Mouse (Mus musculus): Measurements from ENCODE around the gene Cd4. TPM values are rescaled to one million over a fixed set of nuclear protein-coding genes. Genes with fewer than 3 reads are reported as not detected.
A peak's percentile ranks its signal among the peaks of the same experiment; 100 is the strongest.

Gene Cd4
- polyA plus RNA-seq, 1 experiment from 2014 or later, result not detected

DNA sequence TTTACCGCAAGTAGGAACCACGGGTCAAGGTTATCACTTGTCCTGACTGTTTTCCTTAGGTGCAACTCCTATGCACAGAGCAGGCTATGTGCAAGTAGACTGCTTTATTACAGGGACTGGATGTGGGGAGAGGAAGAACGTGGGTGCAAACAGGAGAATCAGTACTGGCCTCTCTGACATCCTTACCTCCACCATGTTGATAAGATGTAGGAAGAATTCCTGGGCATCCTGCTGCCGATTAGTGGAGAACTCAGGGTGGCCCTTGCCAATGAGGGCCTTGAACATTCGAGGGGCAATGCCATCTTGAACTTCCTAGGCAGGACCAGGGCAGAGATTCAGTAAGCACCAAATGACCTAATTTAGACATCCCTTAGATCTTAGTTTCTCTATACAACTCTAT is 67.1 kb downstream of the Cd4 start:
- no peak overlapping the region for H3K9ac ChIP-seq (ENCODE audit: low read depth, low read length)
- ATAC-seq (replicated peaks; ENCODE audit: low FRiP score) (no peak), DNase-seq (ENCODE audit: low spot score) (no peak)
- no peaks in the 10 kb centered on the region for H3K27me3 ChIP-seq (replicated peaks; ENCODE audit: control insufficient read depth, insufficient read depth, low read length)
- peaks cover 80% of the 10 kb centered on the region for H3K36me3 ChIP-seq (ENCODE audit: control insufficient read depth, insufficient read depth, low read length)
- no peak overlapping the region for H3K4me2 ChIP-seq
- H3K4me1 ChIP-seq (replicated peaks; ENCODE audit: control insufficient read depth, insufficient read depth, low read length), result no peaks in the 10 kb centered on the region
- H3K9me3 ChIP-seq (ENCODE audit: control insufficient read depth, low read length), result no peaks in the 10 kb centered on the region
- WGBS, result 88% methylated on average over 5 of the region's 5 CpGs
- no peak overlapping the region for H3K27ac ChIP-seq (ENCODE audit: low read depth, low read length)
- H3K4me3 ChIP-seq (ENCODE audit: low read depth, low read length), result no peak overlapping the region

DNA sequence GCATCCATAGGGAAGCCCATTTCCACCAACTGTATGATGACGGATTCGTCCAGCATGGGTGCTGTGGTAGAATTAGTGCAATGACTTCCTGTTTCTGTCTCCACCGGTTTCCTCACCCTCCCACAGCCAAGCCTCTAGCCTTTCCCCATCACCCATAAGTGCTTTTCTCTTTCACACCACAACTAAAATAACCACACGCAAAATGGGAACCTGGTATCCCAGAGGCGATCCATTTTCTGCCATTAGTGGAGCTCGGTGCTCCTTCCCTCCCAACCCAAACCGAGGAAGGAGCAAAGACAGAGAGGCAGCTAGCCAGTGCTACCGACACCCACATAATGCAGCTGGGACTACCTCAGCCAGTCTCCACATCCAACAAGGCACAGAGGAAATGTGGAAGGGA is 70.0 kb downstream of the Cd4 start:
- Histone ChIP-seq H3K9ac (ENCODE audit: low read depth, low read length) (no peak overlapping the region), H3K36me3 (ENCODE audit: control insufficient read depth, insufficient read depth, low read length) (peaks cover 58% of the 10 kb centered on the region)
- ATAC-seq (replicated peaks; ENCODE audit: low FRiP score), result no peak

DNA sequence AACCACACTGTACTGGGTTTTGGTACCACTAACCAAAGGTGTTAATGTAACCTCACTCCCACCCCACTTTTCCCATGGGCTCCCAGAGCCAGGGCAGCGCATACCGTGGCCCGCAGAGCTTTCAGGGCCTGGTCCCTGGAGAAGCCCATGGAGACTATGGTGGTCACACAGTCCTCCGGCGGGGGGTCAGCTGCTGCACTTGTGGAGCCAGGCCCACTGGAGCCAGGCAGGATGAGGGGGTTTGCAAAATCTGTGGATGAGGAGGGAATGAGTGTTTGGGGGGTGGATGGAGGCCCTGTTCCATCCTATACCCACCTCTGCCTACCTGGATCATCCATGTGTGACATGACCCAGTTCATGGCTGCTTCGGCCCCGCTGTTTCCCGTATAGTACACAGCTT is 70.5 kb downstream of the Cd4 start:
- 97% methylated on average over 8 of the region's 8 CpGs for WGBS
- peaks cover 12% of the 10 kb centered on the region for H3K4me1 ChIP-seq (replicated peaks; ENCODE audit: control insufficient read depth, insufficient read depth, low read length)
- DNase-seq (ENCODE audit: low spot score), result no peak
- H3K4me2 ChIP-seq, result no peak overlapping the region
- H3K4me3 ChIP-seq (ENCODE audit: low read depth, low read length), result no peak overlapping the region
- peaks cover 56% of the 10 kb centered on the region for H3K36me3 ChIP-seq (ENCODE audit: control insufficient read depth, insufficient read depth, low read length)
- no peak overlapping the region for H3K9ac ChIP-seq (ENCODE audit: low read depth, low read length)
- no peak for ATAC-seq (replicated peaks; ENCODE audit: low FRiP score)
- H3K27ac ChIP-seq (ENCODE audit: low read depth, low read length), result no peak overlapping the region
- no peaks in the 10 kb centered on the region for H3K27me3 ChIP-seq (replicated peaks; ENCODE audit: control insufficient read depth, insufficient read depth, low read length)
- H3K9me3 ChIP-seq (ENCODE audit: control insufficient read depth, low read length), result no peaks in the 10 kb centered on the region

More for the DNA sequence above, 70.0 kb downstream of the Cd4 start:
- no peaks in the 10 kb centered on the region for H3K27me3 ChIP-seq (replicated peaks; ENCODE audit: control insufficient read depth, insufficient read depth, low read length)
- H3K4me2 ChIP-seq, result no peak overlapping the region
- no peaks in the 10 kb centered on the region for H3K9me3 ChIP-seq (ENCODE audit: control insufficient read depth, low read length)
- H3K4me3 ChIP-seq (ENCODE audit: low read depth, low read length), result no peak overlapping the region
- H3K27ac ChIP-seq (ENCODE audit: low read depth, low read length), result no peak overlapping the region
- peaks cover 11% of the 10 kb centered on the region for H3K4me1 ChIP-seq (replicated peaks; ENCODE audit: control insufficient read depth, insufficient read depth, low read length)
- DNase-seq (ENCODE audit: low spot score), result no peak
- 75% methylated on average over 8 of the region's 8 CpGs for WGBS

DNA sequence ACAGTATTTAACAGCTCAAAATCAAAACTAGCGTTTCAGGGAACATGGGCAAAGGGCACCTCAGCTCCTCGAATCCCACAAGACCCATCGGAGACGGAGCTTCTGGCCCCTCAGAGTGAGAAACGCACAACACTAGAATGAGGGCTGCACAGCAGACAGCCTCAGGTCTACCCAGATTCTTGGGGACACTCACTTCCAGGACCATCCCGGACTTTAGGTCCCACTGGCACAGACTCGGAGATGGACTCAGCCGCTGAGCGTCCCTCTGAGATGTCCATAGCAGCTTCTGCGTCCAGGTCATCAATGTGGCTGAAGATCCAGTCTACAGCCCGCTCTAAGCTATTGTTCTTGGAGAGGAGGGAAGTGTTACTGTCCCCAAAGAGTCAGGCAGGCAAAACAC is 70.9 kb downstream of the Cd4 start:
- Histone ChIP-seq H3K9me3 (ENCODE audit: control insufficient read depth, low read length) (no peaks in the 10 kb centered on the region), H3K9ac (ENCODE audit: low read depth, low read length) (no peak overlapping the region), H3K27me3 (replicated peaks; ENCODE audit: control insufficient read depth, insufficient read depth, low read length) (no peaks in the 10 kb centered on the region), H3K27ac (ENCODE audit: low read depth, low read length) (no peak overlapping the region), H3K4me3 (ENCODE audit: low read depth, low read length) (no peak overlapping the region), H3K36me3 (ENCODE audit: control insufficient read depth, insufficient read depth, low read length) (peaks cover 56% of the 10 kb centered on the region), H3K4me2 (no peak overlapping the region), H3K4me1 (replicated peaks; ENCODE audit: control insufficient read depth, insufficient read depth, low read length) (peaks cover 16% of the 10 kb centered on the region)
- DNase-seq (ENCODE audit: low spot score) (no peak), ATAC-seq (replicated peaks; ENCODE audit: low FRiP score) (no peak)
- 95% methylated on average over 11 of the region's 11 CpGs for WGBS

DNA sequence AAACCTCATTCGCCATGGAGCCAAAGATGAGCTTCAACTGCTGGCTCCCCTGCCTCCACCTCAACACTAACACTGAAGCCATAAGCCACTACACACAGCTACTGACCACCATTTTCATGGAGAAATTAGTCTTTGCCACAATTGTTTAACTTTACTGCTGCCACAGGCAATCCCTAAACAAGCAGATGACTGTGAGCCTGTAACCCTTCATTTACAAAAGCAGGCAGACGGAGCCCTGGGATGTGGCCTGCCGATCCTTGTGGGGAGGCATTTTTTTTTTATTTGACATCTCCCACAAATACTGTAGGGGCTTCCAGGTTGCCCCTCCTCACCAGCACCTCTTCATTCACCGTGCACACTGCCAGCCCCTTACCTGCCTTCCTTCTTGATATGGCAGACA is 71.4 kb downstream of the Cd4 start:
- Histone ChIP-seq H3K9me3 (ENCODE audit: control insufficient read depth, low read length) (no peaks in the 10 kb centered on the region), H3K27ac (ENCODE audit: low read depth, low read length) (no peak overlapping the region), H3K4me3 (ENCODE audit: low read depth, low read length) (no peak overlapping the region), H3K4me2 (no peak overlapping the region), H3K9ac (ENCODE audit: low read depth, low read length) (no peak overlapping the region), H3K27me3 (replicated peaks; ENCODE audit: control insufficient read depth, insufficient read depth, low read length) (no peaks in the 10 kb centered on the region), H3K4me1 (replicated peaks; ENCODE audit: control insufficient read depth, insufficient read depth, low read length) (peaks cover 22% of the 10 kb centered on the region), H3K36me3 (ENCODE audit: control insufficient read depth, insufficient read depth, low read length) (peaks cover 56% of the 10 kb centered on the region)
- 87% methylated on average over 4 of the region's 4 CpGs for WGBS
- no peak for ATAC-seq (replicated peaks; ENCODE audit: low FRiP score)
- no peak for DNase-seq (ENCODE audit: low spot score)

DNA sequence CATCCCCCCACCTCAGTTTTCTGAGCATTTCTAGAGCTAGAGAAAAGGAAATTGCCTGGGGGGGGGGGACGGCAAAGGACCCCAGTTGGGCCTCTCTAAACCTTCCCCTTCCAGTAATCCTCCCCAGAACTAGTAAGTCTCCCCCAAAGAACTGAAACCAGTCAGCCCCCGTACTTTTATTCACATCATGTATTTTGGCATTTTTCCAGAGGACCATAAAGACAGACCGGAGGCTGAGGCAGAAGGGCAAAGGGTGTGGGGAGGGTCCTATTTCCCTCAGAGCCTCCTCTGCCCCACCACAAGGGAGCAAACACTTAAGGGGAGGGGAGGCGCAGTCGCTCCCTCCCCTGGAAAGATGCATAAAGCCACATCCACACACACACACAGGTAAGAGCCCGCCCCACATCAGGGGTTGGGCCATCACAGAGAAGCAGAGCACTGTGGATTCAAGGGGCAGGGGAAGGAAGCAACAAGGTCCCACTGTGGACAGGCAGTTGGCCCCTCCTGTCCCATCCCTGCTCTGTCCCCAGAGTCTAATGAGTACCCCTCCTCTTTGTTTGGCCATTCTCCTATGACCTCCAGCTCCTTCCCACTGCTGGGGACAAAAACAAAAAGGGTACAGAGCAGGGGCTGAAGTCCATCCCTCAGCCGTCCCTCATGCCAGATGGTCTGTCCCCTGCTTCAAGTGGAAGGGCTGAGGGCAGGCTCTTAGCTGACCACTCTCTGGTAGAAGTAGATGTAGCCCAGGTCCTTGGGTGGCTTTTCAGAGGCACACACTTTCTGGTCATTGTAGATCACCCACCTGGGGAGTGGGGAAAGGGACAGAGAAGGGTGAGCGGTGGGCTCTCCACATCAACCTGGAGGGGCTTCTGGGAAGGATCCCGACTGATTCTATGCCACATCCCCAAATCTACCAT is 72.9 kb downstream of the Cd4 start:
- peak overlapping the region; percentile 98 for H3K9ac ChIP-seq (ENCODE audit: low read depth, low read length)
- no peaks in the 10 kb centered on the region for H3K9me3 ChIP-seq (ENCODE audit: control insufficient read depth, low read length)
- H3K27ac ChIP-seq (ENCODE audit: low read depth, low read length), result peak overlapping the region; percentile 98; the same call in 1 of the 2 replicates
- no peaks in the 10 kb centered on the region for H3K27me3 ChIP-seq (replicated peaks; ENCODE audit: control insufficient read depth, insufficient read depth, low read length)
- H3K4me3 ChIP-seq (ENCODE audit: low read depth, low read length), result peak overlapping the region; percentile 87; the same call in 1 of the 2 replicates
- ATAC-seq (replicated peaks; ENCODE audit: low FRiP score), result no peak
- WGBS, result 72% methylated on average over 9 of the region's 9 CpGs
- DNase-seq (ENCODE audit: low spot score), result no peak
- H3K4me1 ChIP-seq (replicated peaks; ENCODE audit: control insufficient read depth, insufficient read depth, low read length), result peaks cover 31% of the 10 kb centered on the region
- peak overlapping the region; percentile 70; the same call in 1 of the 2 replicates for H3K4me2 ChIP-seq
- H3K36me3 ChIP-seq (ENCODE audit: control insufficient read depth, insufficient read depth, low read length), result peaks cover 52% of the 10 kb centered on the region

Other genes with a start within 250 kb of the Cd4 start
- 84.2 and 90.0 TPM in 2 replicates for gene Lpcat3, start 225.2 kb downstream of the Cd4 start, polyA plus RNA-seq (2014; fragmentation: Nextera tagmentation; extraction: Ambion mirVana)
- 311 and 329 TPM in 2 replicates for gene Emg1, start 176.0 kb downstream of the Cd4 start, polyA plus RNA-seq (2014; fragmentation: Nextera tagmentation; extraction: Ambion mirVana)
- gene Phb2, start 175.9 kb downstream of the Cd4 start, polyA plus RNA-seq (2014; fragmentation: Nextera tagmentation; extraction: Ambion mirVana), result 640 and 660 TPM in 2 replicates
- 49.5 and 50.3 TPM in 2 replicates for gene Ptpn6, start 149.5 kb downstream of the Cd4 start, polyA plus RNA-seq (2014; fragmentation: Nextera tagmentation; extraction: Ambion mirVana)
- gene Grcc10, start 146.8 kb downstream of the Cd4 start, polyA plus RNA-seq (2014; fragmentation: Nextera tagmentation; extraction: Ambion mirVana), result 147 and 167 TPM in 2 replicates
- 0.15 TPM in 1 of 2 replicates, not detected in the other for gene Gm45234, start 132.2 kb downstream of the Cd4 start, polyA plus RNA-seq (2014; fragmentation: Nextera tagmentation; extraction: Ambion mirVana)
- gene Atn1, start 131.7 kb downstream of the Cd4 start, polyA plus RNA-seq (2014; fragmentation: Nextera tagmentation; extraction: Ambion mirVana), result 4.4 and 5.5 TPM in 2 replicates
- 2.1 and 2.6 TPM in 2 replicates for gene Eno2, start 118.5 kb downstream of the Cd4 start, polyA plus RNA-seq (2014; fragmentation: Nextera tagmentation; extraction: Ambion mirVana)
- gene Lrrc23, start 108.5 kb downstream of the Cd4 start, polyA plus RNA-seq (2014; fragmentation: Nextera tagmentation; extraction: Ambion mirVana), result 0.11 TPM in 1 of 2 replicates, not detected in the other
- gene Spsb2, start 79.6 kb downstream of the Cd4 start, polyA plus RNA-seq (2014; fragmentation: Nextera tagmentation; extraction: Ambion mirVana), result 9.5 and 10.4 TPM in 2 replicates
- 1,267 and 1,294 TPM in 2 replicates for gene Tpi1, start 73.9 kb downstream of the Cd4 start, polyA plus RNA-seq (2014; fragmentation: Nextera tagmentation; extraction: Ambion mirVana)
- gene Usp5, start 58.7 kb downstream of the Cd4 start, polyA plus RNA-seq (2014; fragmentation: Nextera tagmentation; extraction: Ambion mirVana), result 115 and 118 TPM in 2 replicates
- gene Cdca3, start 58.7 kb downstream of the Cd4 start, polyA plus RNA-seq (2014; fragmentation: Nextera tagmentation; extraction: Ambion mirVana), result 223 and 224 TPM in 2 replicates
- gene Gnb3, start 47.9 kb downstream of the Cd4 start, polyA plus RNA-seq (2014; fragmentation: Nextera tagmentation; extraction: Ambion mirVana), result 0.29 and 0.74 TPM in 2 replicates
- 8.6 and 11.3 TPM in 2 replicates for gene P3h3, start 30.5 kb downstream of the Cd4 start, polyA plus RNA-seq (2014; fragmentation: Nextera tagmentation; extraction: Ambion mirVana)
- gene Gpr162, start 24.2 kb downstream of the Cd4 start, polyA plus RNA-seq (2014; fragmentation: Nextera tagmentation; extraction: Ambion mirVana), result 0.17 and 0.32 TPM in 2 replicates
- 0.35 and 0.64 TPM in 2 replicates for gene Lag3, start 23.5 kb upstream of the Cd4 start, polyA plus RNA-seq (2014; fragmentation: Nextera tagmentation; extraction: Ambion mirVana)
- gene Ptms, start 31.9 kb upstream of the Cd4 start, polyA plus RNA-seq (2014; fragmentation: Nextera tagmentation; extraction: Ambion mirVana), result 75.1 and 80.6 TPM in 2 replicates
- 257 and 264 TPM in 2 replicates for gene Mlf2, start 43.2 kb upstream of the Cd4 start, polyA plus RNA-seq (2014; fragmentation: Nextera tagmentation; extraction: Ambion mirVana)
- 147 and 159 TPM in 2 replicates for gene Cops7a, start 77.3 kb upstream of the Cd4 start, polyA plus RNA-seq (2014; fragmentation: Nextera tagmentation; extraction: Ambion mirVana)
- 0.30 and 0.40 TPM in 2 replicates for gene Pianp, start 108.5 kb upstream of the Cd4 start, polyA plus RNA-seq (2014; fragmentation: Nextera tagmentation; extraction: Ambion mirVana)
- 7.6 and 7.9 TPM in 2 replicates for gene Zfp384, start 120.9 kb upstream of the Cd4 start, polyA plus RNA-seq (2014; fragmentation: Nextera tagmentation; extraction: Ambion mirVana)
- 60.0 and 63.8 TPM in 2 replicates for gene Ing4, start 151.5 kb upstream of the Cd4 start, polyA plus RNA-seq (2014; fragmentation: Nextera tagmentation; extraction: Ambion mirVana)
- gene Acrbp, start 161.5 kb upstream of the Cd4 start, polyA plus RNA-seq (2014; fragmentation: Nextera tagmentation; extraction: Ambion mirVana), result 6.0 and 7.4 TPM in 2 replicates
- 2.6 and 3.2 TPM in 2 replicates for gene Lpar5, start 179.7 kb upstream of the Cd4 start, polyA plus RNA-seq (2014; fragmentation: Nextera tagmentation; extraction: Ambion mirVana)
- gene Chd4, start 207.8 kb upstream of the Cd4 start, polyA plus RNA-seq (2014; fragmentation: Nextera tagmentation; extraction: Ambion mirVana), result 62.5 and 71.6 TPM in 2 replicates
- gene Nop2, start 243.7 kb upstream of the Cd4 start, polyA plus RNA-seq (2014; fragmentation: Nextera tagmentation; extraction: Ambion mirVana), result 114 and 125 TPM in 2 replicates

Measured in liver, embryonic 11.5 days (tissue).